Mouse (Mus musculus): Measurements from ENCODE around the gene Fbxl22.

The Fbxl22 gene

GRCm38 (mm10) chr9:66507684-66508083 is 6.7 kb downstream of the Fbxl22 start:
- DNase-seq (ENCODE audit: low read depth, low spot score), result no peak

GRCm38 (mm10) chr9:66506424-66506823 is 8.0 kb downstream of the Fbxl22 start:
- no peak for DNase-seq (ENCODE audit: low read depth, low spot score)

- DNase-seq (ENCODE audit: low read depth, low spot score), result no peak
Observed at GRCm38 (mm10) chr9:66506011-66506410, 8.4 kb downstream of the Fbxl22 start.

- DNase-seq (ENCODE audit: low read depth, low spot score), result no peak
Observed at GRCm38 (mm10) chr9:66505141-66505917, 9.1 kb downstream of the Fbxl22 start.

GRCm38 (mm10) chr9:66504518-66504917 is 9.9 kb downstream of the Fbxl22 start:
- no peak for DNase-seq (ENCODE audit: low read depth, low spot score)

GRCm38 (mm10) chr9:66503879-66504411 is 10.4 kb downstream of the Fbxl22 start:
- no peak for DNase-seq (ENCODE audit: low read depth, low spot score)

- no peak for DNase-seq (ENCODE audit: low read depth, low spot score)
Observed at GRCm38 (mm10) chr9:66501248-66501647, 13.1 kb downstream of the Fbxl22 start.

- no peak for DNase-seq (ENCODE audit: low read depth, low spot score)
Observed at GRCm38 (mm10) chr9:66493992-66494391, 20.4 kb downstream of the Fbxl22 start.

- no peak for DNase-seq (ENCODE audit: low read depth, low spot score)
Observed at GRCm38 (mm10) chr9:66492361-66492760, 22.0 kb downstream of the Fbxl22 start.

GRCm38 (mm10) chr9:66488786-66489185 is 25.6 kb downstream of the Fbxl22 start:
- DNase-seq (ENCODE audit: low read depth, low spot score), result no peak

GRCm38 (mm10) chr9:66483429-66483828 is 31.0 kb downstream of the Fbxl22 start:
- no peak for DNase-seq (ENCODE audit: low read depth, low spot score)

- no peak for DNase-seq (ENCODE audit: low read depth, low spot score)
Observed at GRCm38 (mm10) chr9:66477785-66478184, 36.6 kb downstream of the Fbxl22 start.

- DNase-seq (ENCODE audit: low read depth, low spot score), result peak; percentile 74
Observed at GRCm38 (mm10) chr9:66465087-66465486, 49.3 kb downstream of the Fbxl22 start.
